Mouse (Mus musculus) bone marrow macrophage, adult 2 months (primary cell): Measurements from ENCODE around the gene Uck2. TPM values are rescaled to one million over a fixed set of nuclear protein-coding genes. Genes with fewer than 3 reads are reported as not detected.

Source experiments
- H3K27ac ChIP-seq: 2 replicates; pipeline ENCODE4 v1.5.1; 2012; ENCODE audit warnings: low read depth, low read length; ENCODE audit not compliant: insufficient read depth
- H3K4me1 ChIP-seq: 2 replicates; pipeline ENCODE4 v1.6.1; 2012; ENCODE audit warnings: low read length; ENCODE audit not compliant: control insufficient read depth, insufficient read depth
- H3K4me3 ChIP-seq: 2 replicates; pipeline ENCODE4 v1.5.1; 2012; ENCODE audit warnings: mild to moderate bottlenecking, low read length, moderate library complexity; ENCODE audit not compliant: insufficient read depth
- CTCF ChIP-seq: IDR thresholded peaks from 2 replicates; pipeline ENCODE4 v1.5.1; 2012; ENCODE audit warnings: low read depth, mild to moderate bottlenecking, low read length, moderate library complexity
- POLR2A ChIP-seq: IDR thresholded peaks from 2 replicates; pipeline ENCODE4 v1.6.1; 2012; ENCODE audit warnings: mild to moderate bottlenecking, low read depth, low read length, borderline replicate concordance
- polyA plus RNA-seq: library from polyadenylated mRNA; stranded (reverse); fragments of >200 nt; gene quantifications from 2 replicates; pipeline ENCODE4 v1.2.4, GENCODE M21; 2012; ENCODE audit not compliant: missing spikeins, insufficient read depth, insufficient read length

Gene Uck2
- polyA plus RNA-seq, 1 experiment, result 6.9 TPM

DNA sequence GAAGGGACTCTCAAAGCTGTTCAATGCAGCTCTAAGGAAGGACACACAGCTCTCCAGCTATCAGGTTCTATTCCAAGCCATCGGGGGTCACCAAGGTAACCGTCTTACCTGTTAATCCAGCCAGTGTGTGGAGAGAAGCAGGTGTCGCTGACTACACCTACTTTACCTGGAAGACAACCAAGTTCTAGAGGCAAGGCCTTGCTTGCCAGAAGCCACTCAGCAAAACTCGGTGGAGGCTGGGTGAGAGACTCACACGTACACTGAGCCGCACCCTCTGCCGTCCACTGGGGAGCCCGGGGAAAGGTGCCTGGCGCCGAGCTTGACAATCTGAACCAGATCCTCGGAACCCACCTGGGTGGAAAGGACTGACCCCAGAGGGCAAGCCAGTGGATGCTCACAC is 23.4 kb downstream of the Uck2 start:
- Histone ChIP-seq H3K4me3 (no peak overlapping the region), H3K27ac (no peak overlapping the region), H3K4me1 (peaks cover 37% of the 10 kb centered on the region)
- TF ChIP-seq CTCF (no peak), POLR2A (no peak)

DNA sequence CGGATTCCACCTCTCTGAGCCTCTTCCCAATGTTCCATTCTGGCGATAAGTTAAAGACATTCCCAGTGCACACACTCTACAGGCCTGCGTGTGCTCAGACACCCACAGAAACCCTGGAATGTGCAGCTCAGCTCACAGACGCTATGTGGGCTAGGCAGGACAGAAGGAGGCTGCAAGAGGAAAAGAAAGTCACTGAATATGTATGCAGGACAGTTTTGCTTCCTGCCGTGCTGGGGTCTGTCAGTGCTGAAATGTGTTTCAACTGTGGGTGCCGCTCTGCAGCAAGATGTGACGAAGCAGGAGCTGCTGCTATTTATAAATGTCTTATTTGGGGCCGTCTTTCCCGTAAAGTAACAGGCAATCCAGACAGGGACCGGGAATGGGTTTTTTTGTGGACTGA is 25.4 kb downstream of the Uck2 start:
- peaks cover 24% of the 10 kb centered on the region for H3K4me1 ChIP-seq
- TF ChIP-seq CTCF (no peak), POLR2A (no peak)
- no peak overlapping the region for H3K4me3 ChIP-seq
- no peak overlapping the region for H3K27ac ChIP-seq

- Histone ChIP-seq H3K27ac (no peak overlapping the region), H3K4me1 (peaks cover 5% of the 10 kb centered on the region), H3K4me3 (no peak overlapping the region)
- TF ChIP-seq CTCF (no peak), POLR2A (no peak)
These were observed 28.3 kb downstream of the Uck2 start for GRCm38 (mm10) chr1:167256724-167257302.

GRCm38 (mm10) chr1:167253579-167253978 is 31.5 kb downstream of the Uck2 start:
- peaks cover 18% of the 10 kb centered on the region for H3K4me1 ChIP-seq
- no peak overlapping the region for H3K4me3 ChIP-seq
- H3K27ac ChIP-seq, result no peak overlapping the region
- TF ChIP-seq POLR2A, result no peak
- no peak for TF ChIP-seq CTCF

DNA sequence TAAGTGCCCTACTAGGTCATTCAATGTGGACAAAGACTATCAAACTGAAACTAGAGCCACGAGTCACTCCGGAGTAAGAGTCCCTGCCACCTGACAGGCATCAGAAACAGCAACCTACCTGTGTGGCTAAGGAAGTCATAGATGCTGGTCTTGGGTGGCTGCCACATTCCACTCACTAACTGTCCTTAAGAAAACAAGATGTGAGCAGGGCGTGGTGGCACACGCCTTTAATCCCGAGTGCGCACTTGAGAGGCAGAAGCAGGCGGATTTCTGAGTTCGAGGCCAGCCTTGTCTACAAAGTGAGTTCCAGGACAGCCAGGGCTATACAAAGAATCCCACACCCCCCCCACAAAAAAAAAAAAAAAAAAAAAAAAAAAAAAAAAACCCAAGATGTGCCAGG is 35.2 kb downstream of the Uck2 start:
- H3K4me1 ChIP-seq, result peaks cover 45% of the 10 kb centered on the region
- no peak overlapping the region for H3K4me3 ChIP-seq
- H3K27ac ChIP-seq, result no peak overlapping the region
- no peak for TF ChIP-seq POLR2A
- TF ChIP-seq CTCF, result no peak

DNA sequence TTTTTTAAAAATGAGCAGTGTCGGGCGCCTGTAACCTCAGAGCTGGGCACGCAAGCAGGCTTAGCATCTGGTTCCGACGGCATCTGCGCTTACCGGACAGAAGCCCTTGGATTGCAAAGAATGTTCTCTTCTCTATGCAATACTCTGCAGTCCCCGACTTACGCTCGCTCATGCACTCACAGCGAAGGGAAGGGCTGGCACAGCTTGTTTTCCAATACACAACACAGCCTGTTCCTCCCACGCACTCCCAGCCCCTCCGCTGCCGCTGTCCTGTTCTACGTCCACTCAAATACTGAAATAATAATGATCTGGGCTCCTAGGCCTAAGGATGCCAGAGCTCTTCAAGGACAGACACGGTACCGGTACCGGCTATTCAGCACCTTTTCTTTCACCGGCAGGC is 35.9 kb downstream of the Uck2 start:
- Histone ChIP-seq H3K4me3 (no peak overlapping the region), H3K27ac (no peak overlapping the region), H3K4me1 (peaks cover 48% of the 10 kb centered on the region)
- no peak for TF ChIP-seq CTCF
- TF ChIP-seq POLR2A, result no peak

GRCm38 (mm10) chr1:167247886-167248285 is 37.2 kb downstream of the Uck2 start:
- Histone ChIP-seq H3K4me1 (peaks cover 56% of the 10 kb centered on the region), H3K27ac (no peak overlapping the region)
- TF ChIP-seq CTCF, result no peak
- TF ChIP-seq POLR2A, result no peak

GRCm38 (mm10) chr1:167246976-167247375 is 38.1 kb downstream of the Uck2 start:
- peak overlapping the region; percentile 71 for H3K27ac ChIP-seq
- peak overlapping the region; percentile 46 for H3K4me3 ChIP-seq
- TF ChIP-seq CTCF (no peak), POLR2A (no peak)
- H3K4me1 ChIP-seq, result peaks cover 64% of the 10 kb centered on the region

More at GRCm38 (mm10) chr1:167247886-167248285, 37.2 kb downstream of the Uck2 start:
- no peak overlapping the region for H3K4me3 ChIP-seq

- H3K27ac ChIP-seq, result peak overlapping the region; percentile 71
- peaks cover 69% of the 10 kb centered on the region for H3K4me1 ChIP-seq
These were observed 38.8 kb downstream of the Uck2 start for GRCm38 (mm10) chr1:167246275-167246674.

GRCm38 (mm10) chr1:167245180-167245641 is 39.9 kb downstream of the Uck2 start:
- Histone ChIP-seq H3K4me3 (no peak overlapping the region), H3K4me1 (peaks cover 69% of the 10 kb centered on the region), H3K27ac (no peak overlapping the region)
- TF ChIP-seq POLR2A (no peak), CTCF (no peak)

More at GRCm38 (mm10) chr1:167246275-167246674, 38.8 kb downstream of the Uck2 start:
- peak overlapping the region; percentile 46 for H3K4me3 ChIP-seq
- TF ChIP-seq POLR2A (no peak), CTCF (no peak)

- no peak overlapping the region for H3K4me3 ChIP-seq
- peaks cover 43% of the 10 kb centered on the region for H3K4me1 ChIP-seq
- no peak overlapping the region for H3K27ac ChIP-seq
- TF ChIP-seq POLR2A, result no peak
- TF ChIP-seq CTCF, result no peak
These were observed 42.9 kb downstream of the Uck2 start for GRCm38 (mm10) chr1:167242191-167242681.
